Mouse (Mus musculus) testis, adult 2 months (tissue): ENCODE measurements around the gene Dpp6. TPM values are rescaled to one million over a fixed set of nuclear protein-coding genes. Genes with fewer than 3 reads are reported as not detected.

Experiments
- H3K27ac ChIP-seq: fragments of 200-500 bp; 2 replicates; pipeline ENCODE4 v1.5.1; 2012; ENCODE audit warnings: low read depth, low read length; ENCODE audit not compliant: control insufficient read depth, insufficient read depth
- H3K27me3 ChIP-seq: fragments of 200-500 bp; 2 replicates; pipeline ENCODE4 v1.6.1; 2012; ENCODE audit warnings: mild to moderate bottlenecking, low read length, moderate library complexity; ENCODE audit not compliant: control insufficient read depth, insufficient read depth
- H3K36me3 ChIP-seq: fragments of 200-500 bp; 2 replicates; pipeline ENCODE4 v1.6.1; 2012; ENCODE audit warnings: mild to moderate bottlenecking, low read length; ENCODE audit not compliant: control insufficient read depth, insufficient read depth
- H3K4me1 ChIP-seq: fragments of 200-500 bp; 2 replicates; pipeline ENCODE4 v1.6.1; 2012; ENCODE audit warnings: low read length; ENCODE audit not compliant: control insufficient read depth, insufficient read depth
- H3K4me3 ChIP-seq: fragments of 200-500 bp; 2 replicates; pipeline ENCODE4 v1.5.1; 2012; ENCODE audit warnings: low read depth, mild to moderate bottlenecking, low read length, moderate library complexity, mixed read lengths; ENCODE audit not compliant: control insufficient read depth
- CTCF ChIP-seq: fragments of 200-500 bp; IDR thresholded peaks from 2 replicates; pipeline ENCODE4 v1.5.1; 2012; ENCODE audit warnings: low read depth, mild to moderate bottlenecking, inconsistent platforms, low read length, moderate library complexity; ENCODE audit not compliant: control insufficient read depth, insufficient read depth, insufficient replicate concordance
- POLR2A ChIP-seq: fragments of 200-500 bp; IDR thresholded peaks from 2 replicates; pipeline ENCODE4 v1.6.1; 2012; ENCODE audit warnings: low read depth, mild to moderate bottlenecking, inconsistent platforms, low read length, moderate library complexity; ENCODE audit not compliant: control insufficient read depth
- polyA plus RNA-seq: library from polyadenylated mRNA; depleted of rRNA; stranded (reverse); fragments of >200 nt; gene quantifications from 2 replicates; pipeline ENCODE4 v1.2.3, GENCODE M21; 2012

Gene Dpp6
- polyA plus RNA-seq, 1 experiment: 8.3 TPM

GRCm38 (mm10) chr5:27009157-27009556 is 192.2 kb downstream of the Dpp6 start:
- H3K4me1 ChIP-seq: no peaks in the 10 kb centered on the region
- no peaks in the 10 kb centered on the region for H3K36me3 ChIP-seq
- TF ChIP-seq CTCF: no peak
- TF ChIP-seq POLR2A: no peak
- H3K27me3 ChIP-seq: no peaks in the 10 kb centered on the region
- no peak overlapping the region for H3K27ac ChIP-seq
- no peak overlapping the region for H3K4me3 ChIP-seq

DNA sequence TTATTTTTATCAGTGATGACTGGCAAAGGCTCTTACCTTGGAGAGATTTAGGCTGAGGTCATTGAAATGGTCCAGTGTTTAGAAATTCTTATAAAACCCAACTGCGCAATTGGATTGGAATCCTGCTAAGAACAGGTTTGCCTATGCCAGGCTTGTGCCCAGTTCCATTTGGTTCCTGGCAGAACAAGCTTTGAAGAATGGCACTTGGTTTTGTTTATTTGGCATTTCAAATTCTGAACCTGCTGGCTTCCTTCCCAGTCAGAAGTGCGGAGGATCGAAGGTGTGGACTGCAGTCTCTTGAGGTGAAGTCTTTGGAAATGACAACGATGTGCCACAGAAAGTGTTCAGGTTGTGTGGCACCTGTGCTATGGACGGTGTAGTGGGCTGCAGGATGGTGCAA is 193.6 kb downstream of the Dpp6 start:
- no peak for TF ChIP-seq POLR2A
- TF ChIP-seq CTCF: no peak
- Histone ChIP-seq H3K4me1 (no peaks in the 10 kb centered on the region), H3K36me3 (no peaks in the 10 kb centered on the region), H3K27me3 (no peaks in the 10 kb centered on the region), H3K4me3 (no peak overlapping the region), H3K27ac (no peak overlapping the region)

- no peaks in the 10 kb centered on the region for H3K27me3 ChIP-seq
- no peaks in the 10 kb centered on the region for H3K4me1 ChIP-seq
- H3K36me3 ChIP-seq: no peaks in the 10 kb centered on the region
- H3K4me3 ChIP-seq: no peak overlapping the region
- no peak overlapping the region for H3K27ac ChIP-seq
- TF ChIP-seq CTCF (no peak), POLR2A (no peak)
These were observed 201.4 kb downstream of the Dpp6 start for GRCm38 (mm10) chr5:27018314-27018956.

- no peak overlapping the region for H3K4me3 ChIP-seq
- H3K36me3 ChIP-seq: no peaks in the 10 kb centered on the region
- no peak overlapping the region for H3K27ac ChIP-seq
- H3K4me1 ChIP-seq: no peaks in the 10 kb centered on the region
- TF ChIP-seq POLR2A: no peak
- TF ChIP-seq CTCF: no peak
- H3K27me3 ChIP-seq: no peaks in the 10 kb centered on the region
These were observed 211.6 kb downstream of the Dpp6 start for GRCm38 (mm10) chr5:27028611-27029010.

GRCm38 (mm10) chr5:27029784-27030183 is 212.8 kb downstream of the Dpp6 start:
- no peak overlapping the region for H3K27ac ChIP-seq
- H3K27me3 ChIP-seq: no peaks in the 10 kb centered on the region
- H3K36me3 ChIP-seq: no peaks in the 10 kb centered on the region
- H3K4me3 ChIP-seq: no peak overlapping the region
- TF ChIP-seq POLR2A (no peak), CTCF (no peak)
- H3K4me1 ChIP-seq: no peaks in the 10 kb centered on the region

DNA sequence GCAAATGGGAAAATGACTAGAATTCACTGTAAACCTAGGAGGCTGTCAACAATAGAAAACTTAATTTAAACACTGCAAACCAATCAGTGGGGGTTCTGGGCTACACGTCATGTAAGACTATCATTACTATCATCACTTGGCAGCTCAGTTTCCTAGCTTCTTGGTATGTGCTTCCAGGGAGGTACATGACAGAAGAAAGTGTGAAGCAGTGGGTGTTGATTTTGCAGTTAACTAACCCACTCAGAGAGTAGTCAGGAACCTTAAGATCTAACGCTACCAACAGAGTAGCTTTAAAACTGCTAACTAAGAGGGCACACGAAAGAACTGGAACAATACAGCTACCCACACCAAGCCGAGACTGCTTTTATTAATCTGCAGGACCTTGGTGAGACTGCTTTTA is 217.9 kb downstream of the Dpp6 start:
- no peak overlapping the region for H3K27ac ChIP-seq
- H3K27me3 ChIP-seq: no peaks in the 10 kb centered on the region
- no peaks in the 10 kb centered on the region for H3K36me3 ChIP-seq
- no peak overlapping the region for H3K4me3 ChIP-seq
- H3K4me1 ChIP-seq: no peaks in the 10 kb centered on the region
- no peak for TF ChIP-seq CTCF

DNA sequence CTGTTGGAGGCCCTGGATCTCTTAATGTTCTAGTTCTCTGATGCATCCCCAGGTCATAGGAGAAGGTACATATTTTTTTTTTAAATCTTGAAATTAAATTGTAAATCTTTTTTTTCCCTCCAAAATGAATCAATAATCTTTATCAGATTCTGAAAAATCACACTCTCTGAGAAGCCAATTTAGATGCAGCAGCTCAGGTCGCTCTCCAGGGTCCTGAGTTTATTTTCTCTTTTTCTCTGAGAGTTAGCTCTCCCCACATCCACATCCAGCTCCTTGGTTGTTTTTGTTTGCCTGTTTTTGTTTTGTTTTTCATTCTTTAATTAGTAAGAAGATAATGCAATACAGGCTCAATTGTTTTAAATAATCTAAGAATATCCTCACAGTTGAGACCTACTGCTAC is 218.3 kb downstream of the Dpp6 start:
- Histone ChIP-seq H3K27me3 (no peaks in the 10 kb centered on the region), H3K4me1 (no peaks in the 10 kb centered on the region), H3K27ac (no peak overlapping the region), H3K4me3 (no peak overlapping the region), H3K36me3 (no peaks in the 10 kb centered on the region)
- TF ChIP-seq CTCF (no peak), POLR2A (no peak)

GRCm38 (mm10) chr5:27035891-27036290 is 218.9 kb downstream of the Dpp6 start:
- TF ChIP-seq POLR2A: no peak
- H3K4me1 ChIP-seq: no peaks in the 10 kb centered on the region
- H3K4me3 ChIP-seq: no peak overlapping the region
- no peaks in the 10 kb centered on the region for H3K27me3 ChIP-seq
- H3K36me3 ChIP-seq: no peaks in the 10 kb centered on the region
- H3K27ac ChIP-seq: no peak overlapping the region
